Mouse (Mus musculus): ENCODE measurements around the gene Gpr132. TPM values are rescaled to one million over a fixed set of nuclear protein-coding genes. Genes with fewer than 3 reads are reported as not detected.

Gene Gpr132
- polyA plus RNA-seq, 1 experiment = 4.6 TPM

- 90% methylated on average over 17 of the region's 17 CpGs for whole genome bisulfite sequencing
Measured at GRCm38 (mm10) chr12:112911701-112912100, 43.7 kb upstream of the Gpr132 start.

GRCm38 (mm10) chr12:112908991-112909390, 41.0 kb upstream of the Gpr132 start:
- no peak overlapping the region for H3K27ac ChIP-seq (ENCODE audit: insufficient read depth, low read depth, low read length)
- no peaks in the 10 kb centered on the region for H3K36me3 ChIP-seq (ENCODE audit: control insufficient read depth, insufficient read depth, low read length)
- H3K4me1 ChIP-seq (ENCODE audit: control insufficient read depth, insufficient read depth, low read length) = no peaks in the 10 kb centered on the region
- TF ChIP-seq CTCF (conservative IDR thresholded peaks at IDR 0.05; ENCODE audit: insufficient read depth, insufficient read length, low read depth, low read length) (no peak), POLR2A (IDR thresholded peaks at IDR 0.05; ENCODE audit: low read depth, low read length) (no peak)
- H3K4me3 ChIP-seq (ENCODE audit: insufficient read depth, low read depth, low read length) = no peak overlapping the region
- no peak for DNase-seq
- no peaks in the 10 kb centered on the region for H3K27me3 ChIP-seq (replicated peaks; ENCODE audit: control insufficient read depth, insufficient read depth, low read length)
- 96% methylated on average over 22 of the region's 22 CpGs for WGBS

More at GRCm38 (mm10) chr12:112911701-112912100, 43.7 kb upstream of the Gpr132 start:
- H3K27ac ChIP-seq (ENCODE audit: insufficient read depth, low read depth, low read length) = no peak overlapping the region
- H3K4me1 ChIP-seq (ENCODE audit: control insufficient read depth, insufficient read depth, low read length) = no peaks in the 10 kb centered on the region
- no peak for TF ChIP-seq POLR2A (IDR thresholded peaks at IDR 0.05; ENCODE audit: low read depth, low read length)
- no peak for TF ChIP-seq CTCF (conservative IDR thresholded peaks at IDR 0.05; ENCODE audit: insufficient read depth, insufficient read length, low read depth, low read length)
- no peak overlapping the region for H3K4me3 ChIP-seq (ENCODE audit: insufficient read depth, low read depth, low read length)
- no peaks in the 10 kb centered on the region for H3K36me3 ChIP-seq (ENCODE audit: control insufficient read depth, insufficient read depth, low read length)
- no peaks in the 10 kb centered on the region for H3K27me3 ChIP-seq (replicated peaks; ENCODE audit: control insufficient read depth, insufficient read depth, low read length)
- DNase-seq = no peak

GRCm38 (mm10) chr12:112905001-112905400, 37.0 kb upstream of the Gpr132 start:
- TF ChIP-seq POLR2A (IDR thresholded peaks at IDR 0.05; ENCODE audit: low read depth, low read length) (no peak), CTCF (conservative IDR thresholded peaks at IDR 0.05; ENCODE audit: insufficient read depth, insufficient read length, low read depth, low read length) (no peak)
- Histone ChIP-seq H3K4me3 (ENCODE audit: insufficient read depth, low read depth, low read length) (no peak overlapping the region), H3K4me1 (ENCODE audit: control insufficient read depth, insufficient read depth, low read length) (no peaks in the 10 kb centered on the region), H3K36me3 (ENCODE audit: control insufficient read depth, insufficient read depth, low read length) (no peaks in the 10 kb centered on the region), H3K27ac (ENCODE audit: insufficient read depth, low read depth, low read length) (no peak overlapping the region), H3K27me3 (replicated peaks; ENCODE audit: control insufficient read depth, insufficient read depth, low read length) (no peaks in the 10 kb centered on the region)
- no peak for DNase-seq
- WGBS = 84% methylated on average over 5 of the region's 5 CpGs

DNA sequence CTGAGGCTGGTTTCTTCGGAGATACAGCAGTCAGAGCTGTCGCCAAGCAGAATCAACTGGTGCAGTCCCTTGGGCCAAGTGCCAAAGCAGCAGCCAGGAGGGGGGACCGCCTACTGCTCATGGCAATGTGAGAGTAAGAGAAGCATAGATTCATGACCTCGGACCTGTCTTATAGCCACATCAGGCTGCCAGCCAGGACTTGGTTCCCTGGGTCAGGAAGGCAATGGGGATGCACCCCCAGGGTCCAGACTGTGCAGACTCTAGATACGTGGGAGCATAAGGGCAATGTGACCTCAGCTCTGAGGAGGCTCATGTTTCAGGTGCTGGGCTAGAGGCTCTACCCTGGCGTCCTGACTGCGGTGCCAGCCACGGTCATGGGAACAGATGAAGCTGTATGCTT, 35.9 kb upstream of the Gpr132 start:
- Histone ChIP-seq H3K27me3 (replicated peaks; ENCODE audit: control insufficient read depth, insufficient read depth, low read length) (no peaks in the 10 kb centered on the region), H3K4me3 (ENCODE audit: insufficient read depth, low read depth, low read length) (no peak overlapping the region), H3K4me1 (ENCODE audit: control insufficient read depth, insufficient read depth, low read length) (no peaks in the 10 kb centered on the region), H3K36me3 (ENCODE audit: control insufficient read depth, insufficient read depth, low read length) (no peaks in the 10 kb centered on the region), H3K27ac (ENCODE audit: insufficient read depth, low read depth, low read length) (no peak overlapping the region)
- DNase-seq = no peak
- no peak for TF ChIP-seq CTCF (conservative IDR thresholded peaks at IDR 0.05; ENCODE audit: insufficient read depth, insufficient read length, low read depth, low read length)
- TF ChIP-seq POLR2A (IDR thresholded peaks at IDR 0.05; ENCODE audit: low read depth, low read length) = no peak
- WGBS = 46% methylated on average over 8 of the region's 8 CpGs

DNA sequence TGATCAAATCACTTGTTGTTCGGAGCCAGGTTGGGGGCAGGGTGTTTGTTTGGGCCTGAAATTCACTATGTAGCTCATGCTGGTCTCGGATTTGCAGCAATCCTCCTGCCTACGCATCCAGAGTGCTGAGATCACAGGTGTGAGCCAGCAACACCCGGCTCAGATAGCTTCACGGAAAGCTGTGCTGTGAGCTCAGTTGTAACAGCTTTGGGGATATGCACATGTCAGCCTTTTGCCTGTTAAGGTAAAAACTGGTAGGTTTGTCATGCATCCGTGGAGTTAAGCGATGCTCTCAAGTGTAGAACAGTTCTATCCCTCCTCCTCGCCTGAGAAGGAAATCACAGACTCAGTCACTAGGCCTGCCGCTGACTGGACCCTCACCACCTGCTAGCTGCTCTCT, 32.6 kb upstream of the Gpr132 start:
- H3K27ac ChIP-seq (ENCODE audit: insufficient read depth, low read depth, low read length) = no peak overlapping the region
- TF ChIP-seq POLR2A (IDR thresholded peaks at IDR 0.05; ENCODE audit: low read depth, low read length) (no peak), CTCF (conservative IDR thresholded peaks at IDR 0.05; ENCODE audit: insufficient read depth, insufficient read length, low read depth, low read length) (no peak)
- no peak for DNase-seq
- 87% methylated on average over 9 of the region's 9 CpGs for WGBS
- no peak overlapping the region for H3K4me3 ChIP-seq (ENCODE audit: insufficient read depth, low read depth, low read length)
- H3K27me3 ChIP-seq (replicated peaks; ENCODE audit: control insufficient read depth, insufficient read depth, low read length) = no peaks in the 10 kb centered on the region
- H3K4me1 ChIP-seq (ENCODE audit: control insufficient read depth, insufficient read depth, low read length) = peaks cover 1% of the 10 kb centered on the region; the same call in 1 of the 2 replicates
- no peaks in the 10 kb centered on the region for H3K36me3 ChIP-seq (ENCODE audit: control insufficient read depth, insufficient read depth, low read length)

- Histone ChIP-seq H3K36me3 (ENCODE audit: control insufficient read depth, insufficient read depth, low read length) (no peaks in the 10 kb centered on the region), H3K27ac (ENCODE audit: insufficient read depth, low read depth, low read length) (no peak overlapping the region), H3K4me1 (ENCODE audit: control insufficient read depth, insufficient read depth, low read length) (peaks cover 5% of the 10 kb centered on the region), H3K27me3 (replicated peaks; ENCODE audit: control insufficient read depth, insufficient read depth, low read length) (no peaks in the 10 kb centered on the region), H3K4me3 (ENCODE audit: insufficient read depth, low read depth, low read length) (no peak overlapping the region)
- WGBS = 59% methylated on average over 4 of the region's 4 CpGs
- TF ChIP-seq POLR2A (IDR thresholded peaks at IDR 0.05; ENCODE audit: low read depth, low read length) (no peak), CTCF (conservative IDR thresholded peaks at IDR 0.05; ENCODE audit: insufficient read depth, insufficient read length, low read depth, low read length) (no peak)
- DNase-seq = no peak
Measured at GRCm38 (mm10) chr12:112898960-112899359, 30.9 kb upstream of the Gpr132 start.

GRCm38 (mm10) chr12:112898351-112898750, 30.3 kb upstream of the Gpr132 start:
- Histone ChIP-seq H3K36me3 (ENCODE audit: control insufficient read depth, insufficient read depth, low read length) (no peaks in the 10 kb centered on the region), H3K4me3 (ENCODE audit: insufficient read depth, low read depth, low read length) (no peak overlapping the region), H3K4me1 (ENCODE audit: control insufficient read depth, insufficient read depth, low read length) (peaks cover 5% of the 10 kb centered on the region), H3K27me3 (replicated peaks; ENCODE audit: control insufficient read depth, insufficient read depth, low read length) (no peaks in the 10 kb centered on the region), H3K27ac (ENCODE audit: insufficient read depth, low read depth, low read length) (peak overlapping the region; percentile 85; the same call in 1 of the 2 replicates)
- no peak for DNase-seq
- 54% methylated on average over 12 of the region's 12 CpGs for WGBS
- TF ChIP-seq POLR2A (IDR thresholded peaks at IDR 0.05; ENCODE audit: low read depth, low read length) = no peak
- no peak for TF ChIP-seq CTCF (conservative IDR thresholded peaks at IDR 0.05; ENCODE audit: insufficient read depth, insufficient read length, low read depth, low read length)

Data from kidney, adult 2 months (tissue).